Mouse (Mus musculus): Measurements from ENCODE around the gene Dagla. TPM values are rescaled to one million over a fixed set of nuclear protein-coding genes. Genes with fewer than 3 reads are reported as not detected.

Gene Dagla
- polyA plus RNA-seq, 1 experiment: not detected

- TF ChIP-seq GATA1 (IDR thresholded peaks at IDR 0.05; ENCODE audit: low read length): no peak
Measured at GRCm38 (mm10) chr19:10276483-10277144, 28.1 kb downstream of the Dagla start.

- no peak for TF ChIP-seq GATA1 (IDR thresholded peaks at IDR 0.05; ENCODE audit: low read length)
Measured at GRCm38 (mm10) chr19:10274056-10274455, 30.6 kb downstream of the Dagla start.

GRCm38 (mm10) chr19:10272746-10273145, 31.9 kb downstream of the Dagla start:
- no peak for TF ChIP-seq GATA1 (IDR thresholded peaks at IDR 0.05; ENCODE audit: low read length)

GRCm38 (mm10) chr19:10271592-10271991, 33.1 kb downstream of the Dagla start:
- no peak for TF ChIP-seq GATA1 (IDR thresholded peaks at IDR 0.05; ENCODE audit: low read length)

GRCm38 (mm10) chr19:10270356-10270755, 34.3 kb downstream of the Dagla start:
- TF ChIP-seq GATA1 (IDR thresholded peaks at IDR 0.05; ENCODE audit: low read length): no peak

GRCm38 (mm10) chr19:10268851-10269250, 35.8 kb downstream of the Dagla start:
- no peak for TF ChIP-seq GATA1 (IDR thresholded peaks at IDR 0.05; ENCODE audit: low read length)

- TF ChIP-seq GATA1 (IDR thresholded peaks at IDR 0.05; ENCODE audit: low read length): no peak
Measured at GRCm38 (mm10) chr19:10267953-10268352, 36.7 kb downstream of the Dagla start.

- TF ChIP-seq GATA1 (IDR thresholded peaks at IDR 0.05; ENCODE audit: low read length): no peak
Measured at GRCm38 (mm10) chr19:10267057-10267456, 37.6 kb downstream of the Dagla start.

- no peak for TF ChIP-seq GATA1 (IDR thresholded peaks at IDR 0.05; ENCODE audit: low read length)
Measured at GRCm38 (mm10) chr19:10266196-10266850, 38.4 kb downstream of the Dagla start.

- no peak for TF ChIP-seq GATA1 (IDR thresholded peaks at IDR 0.05; ENCODE audit: low read length)
Measured at GRCm38 (mm10) chr19:10261369-10261768, 43.3 kb downstream of the Dagla start.

GRCm38 (mm10) chr19:10258279-10259011, 46.2 kb downstream of the Dagla start:
- TF ChIP-seq GATA1 (IDR thresholded peaks at IDR 0.05; ENCODE audit: low read length): no peak

GRCm38 (mm10) chr19:10248128-10248527, 56.5 kb downstream of the Dagla start:
- TF ChIP-seq GATA1 (IDR thresholded peaks at IDR 0.05; ENCODE audit: low read length): no peak

GRCm38 (mm10) chr19:10247165-10247564, 57.5 kb downstream of the Dagla start:
- no peak for TF ChIP-seq GATA1 (IDR thresholded peaks at IDR 0.05; ENCODE audit: low read length)

GRCm38 (mm10) chr19:10244183-10244582, 60.5 kb downstream of the Dagla start:
- no peak for TF ChIP-seq GATA1 (IDR thresholded peaks at IDR 0.05; ENCODE audit: low read length)

GRCm38 (mm10) chr19:10242916-10243315, 61.8 kb downstream of the Dagla start:
- TF ChIP-seq GATA1 (IDR thresholded peaks at IDR 0.05; ENCODE audit: low read length): no peak

GRCm38 (mm10) chr19:10240654-10241305, 63.9 kb downstream of the Dagla start, which contains the start of gene Myrf:
Gene Myrf, minus strand, starts transcription at chr19:10240748.
- TF ChIP-seq GATA1 (IDR thresholded peaks at IDR 0.05; ENCODE audit: low read length): no peak
